Mouse (Mus musculus) brain, embryonic 14.5 days (tissue): ENCODE data around the gene Rnf150.

Source experiments
- CTCF ChIP-seq: fragments of 200-500 bp; IDR thresholded peaks from 2 replicates; pipeline ENCODE4 v1.5.1; 2012; ENCODE audit warnings: inconsistent platforms, mild to moderate bottlenecking, moderate library complexity, borderline replicate concordance; ENCODE audit not compliant: insufficient read depth, insufficient read length; ENCODE audit errors: extremely low read depth
- POLR2A ChIP-seq: fragments of 200-500 bp; IDR thresholded peaks from 2 replicates; pipeline ENCODE4 v1.6.1; 2012; ENCODE audit warnings: mild to moderate bottlenecking, inconsistent platforms, borderline replicate concordance; ENCODE audit not compliant: poor library complexity, insufficient read depth, insufficient read length, severe bottlenecking; ENCODE audit errors: extremely low read depth

GRCm38 (mm10) chr8:83109756-83110155, 246.6 kb downstream of the Rnf150 start:
- TF ChIP-seq CTCF (no peak), POLR2A (no peak)
